Mouse (Mus musculus) adrenal gland, postnatal 14 days (tissue): ENCODE results near the gene Pcgf2. TPM values are rescaled to one million over a fixed set of nuclear protein-coding genes. Genes with fewer than 3 reads are reported as not detected.
"Not testable (repeated sequence)": the region's sequence is repeated elsewhere in the genome, so short reads cannot be mapped to it uniquely, and the experiment has no call there.

Experiments
- DNase-seq: peaks from one replicate; pipeline ENCODE4 v3.0.0; 2021; ENCODE audit warnings: mixed read lengths
- microRNA-seq, 2 experiments: library from miRNA; unstranded; fragments of <30 nt; microRNA quantifications; one replicate each; pipeline ENCODE4 v1.2.0; 2021
- total RNA-seq: library from RNA; stranded (reverse); gene quantifications from 2 replicates; pipeline ENCODE4 v1.2.3, GENCODE M21; 2021

The Pcgf2 gene
- total RNA-seq, 1 experiment from 2014 or later, result 28.1 TPM

- no peak for DNase-seq
Observed at GRCm38 (mm10) chr11:97650341-97650740, 50.0 kb downstream of the Pcgf2 start.

- DNase-seq, result not testable (repeated sequence)
Observed at GRCm38 (mm10) chr11:97648541-97648940, 51.8 kb downstream of the Pcgf2 start.

GRCm38 (mm10) chr11:97644834-97645233 lies 55.5 kb downstream of the Pcgf2 start:
- peak; percentile 84 for DNase-seq

- DNase-seq, result no peak
Observed at GRCm38 (mm10) chr11:97643380-97644055, 56.8 kb downstream of the Pcgf2 start.

GRCm38 (mm10) chr11:97642746-97643145 lies 57.6 kb downstream of the Pcgf2 start:
- DNase-seq, result no peak

- DNase-seq, result no peak
Observed at GRCm38 (mm10) chr11:97641668-97642067, 58.6 kb downstream of the Pcgf2 start.

Small RNA genes within 50 kb of the gene (microRNA-seq; reads per million reads assigned to microRNA genes)
- 0.38 to 0.85 reads per million in 2 experiments for gene Gm24158
- gene Mir6927, result 0.76 to 0.85 reads per million in 2 experiments
- 0 to 0.43 reads per million in 2 experiments for gene Mir8102

Other genes with a start within 250 kb of the Pcgf2 start
- gene 4933428G20Rik, start 200.2 kb downstream of the Pcgf2 start, total RNA-seq, result not detected in 2 replicates
- 9.2 and 10.1 TPM in 2 replicates for gene Srcin1, start 124.3 kb downstream of the Pcgf2 start, total RNA-seq
- gene Epop, start 70.8 kb downstream of the Pcgf2 start, total RNA-seq, result 6.3 and 6.4 TPM in 2 replicates
- gene Mllt6, start 37.1 kb downstream of the Pcgf2 start, total RNA-seq, result 37.0 and 45.2 TPM in 2 replicates
- 277 and 297 TPM in 2 replicates for gene Cisd3, start 14.7 kb downstream of the Pcgf2 start, total RNA-seq
- 216 and 225 TPM in 2 replicates for gene Psmb3, start 2.9 kb upstream of the Pcgf2 start, total RNA-seq
- gene Pip4k2b, start 44.2 kb upstream of the Pcgf2 start, total RNA-seq, result 24.8 and 34.7 TPM in 2 replicates
- gene Cwc25, start 66.1 kb upstream of the Pcgf2 start, total RNA-seq, result 17.6 and 18.7 TPM in 2 replicates
- gene 1700001P01Rik, start 75.4 kb upstream of the Pcgf2 start, total RNA-seq, result not detected in 2 replicates
- gene Rpl23, start 81.9 kb upstream of the Pcgf2 start, total RNA-seq, result 809 and 980 TPM in 2 replicates
- 98.2 and 107 TPM in 2 replicates for gene Lasp1, start 98.5 kb upstream of the Pcgf2 start, total RNA-seq
- gene B230217C12Rik, start 140.3 kb upstream of the Pcgf2 start, total RNA-seq, result 2.4 and 3.5 TPM in 2 replicates
- gene Fbxo47, start 183.7 kb upstream of the Pcgf2 start, total RNA-seq, result 1.0 and 1.2 TPM in 2 replicates